Mouse (Mus musculus) kidney, postnatal 0 days (tissue): ENCODE measurements around the gene Gspt2. TPM values are rescaled to one million over a fixed set of nuclear protein-coding genes. Genes with fewer than 3 reads are reported as not detected.

Experiments
- ATAC-seq: fragments of 200-750 bp; cut with Nextera tagmentation; replicated peaks from 2 replicates; pipeline ENCODE4 v1.8.0; 2017; ENCODE audit warnings: low read depth, moderate number of reproducible peaks, moderate TSS enrichment, moderate library complexity; ENCODE audit not compliant: low FRiP score
- DNase-seq: peaks from one replicate; pipeline ENCODE4 v3.0.0-alpha.2; 2016; ENCODE audit warnings: low spot score
- H3K27ac ChIP-seq: fragments of 300-500 bp; sonication (generic); 2 replicates; pipeline ENCODE4 v1.5.1; 2014; ENCODE audit warnings: mild to moderate bottlenecking
- H3K27me3 ChIP-seq: fragments of 300-500 bp; sonication (generic); 2 replicates; pipeline ENCODE4 v1.6.1; 2014; ENCODE audit warnings: low read length, mixed read lengths; ENCODE audit not compliant: insufficient read depth
- H3K36me3 ChIP-seq: fragments of 300-500 bp; sonication (generic); 2 replicates; pipeline ENCODE4 v1.6.1; 2014; ENCODE audit warnings: low read length, mixed read lengths; ENCODE audit not compliant: insufficient read depth
- H3K4me1 ChIP-seq: fragments of 300-500 bp; sonication (generic); replicated peaks from 2 replicates; pipeline ENCODE4 v1.6.1; 2014; ENCODE audit warnings: antibody characterized with exemption, low read length, mixed read lengths; ENCODE audit not compliant: insufficient read depth
- H3K4me2 ChIP-seq: fragments of 300-500 bp; sonication (generic); 2 replicates; pipeline ENCODE4 v1.6.1; 2014; ENCODE audit warnings: mild to moderate bottlenecking, low read length, moderate library complexity, mixed read lengths
- H3K4me3 ChIP-seq: fragments of 300-500 bp; sonication (generic); replicated peaks from 2 replicates; pipeline ENCODE4 v1.5.1; 2014; ENCODE audit warnings: low read depth, low read length
- H3K9ac ChIP-seq: fragments of 300-500 bp; sonication (generic); 2 replicates; pipeline ENCODE4 v1.6.1; 2014; ENCODE audit warnings: low read depth, low read length
- H3K9me3 ChIP-seq: fragments of 300-500 bp; sonication (generic); replicated peaks from 2 replicates; pipeline ENCODE4 v1.6.1; 2016; ENCODE audit warnings: low read length, inconsistent platforms, mixed read lengths
- CTCF ChIP-seq: IDR thresholded peaks from 2 replicates; pipeline ENCODE4 v1.5.1; 2016; ENCODE audit warnings: antibody characterized with exemption, low read depth, mild to moderate bottlenecking, moderate library complexity
- WGBS: fragments of 180-500 bp; shearing (Covaris S2); extraction: QIAGEN DNeasy Blood & Tissue Kit; methylation state at CpG from one replicate; pipeline ENCODE4 v1.1.7; 2014; 5-methylcytosine and 5-hydroxymethylcytosine counted together
- polyA plus RNA-seq: library from polyadenylated mRNA; unstranded; fragments of >200 nt; fragmentation: Nextera tagmentation; extraction: Ambion mirVana; gene quantifications from 2 replicates; pipeline ENCODE4 v1.2.1, GENCODE M21; 2015

Gene Gspt2
- 3.8 and 4.8 TPM in 2 replicates for polyA plus RNA-seq

GRCm38 (mm10) chrX:94635961-94636563, at the start of gene Gspt2:
Gene Gspt2, plus strand, starts transcription at chrX:94636069.
- peak within 1 kb of the TSS; percentile 62 for H3K4me2 ChIP-seq
- 25% methylated on average over 53 of the region's 53 CpGs for whole genome bisulfite sequencing
- no peak for TF ChIP-seq CTCF
- no peak within 1 kb of the TSS for H3K27ac ChIP-seq
- H3K27me3 ChIP-seq, result 0 out of 2 replicates have a peak, but pooled peaks cover 4% of the 10 kb centered on the region
- peak; percentile 88 for ATAC-seq
- H3K4me1 ChIP-seq, result no peaks in the 10 kb centered on the region
- peak within 1 kb of the TSS; percentile 55 for H3K4me3 ChIP-seq
- peak within 1 kb of the TSS; percentile 61 for H3K9ac ChIP-seq
- no peaks in the 10 kb centered on the region for H3K9me3 ChIP-seq
- peak; percentile 50 for DNase-seq
- no peaks in the 10 kb centered on the region for H3K36me3 ChIP-seq

GRCm38 (mm10) chrX:94624835-94625803, 10.8 kb upstream of the Gspt2 start:
- 36% methylated on average over 13 of the region's 13 CpGs for WGBS
- peak overlapping the region; percentile 37; the same call in 1 of the 2 replicates for H3K4me2 ChIP-seq
- H3K9me3 ChIP-seq, result no peaks in the 10 kb centered on the region
- H3K27ac ChIP-seq, result no peak overlapping the region
- H3K9ac ChIP-seq, result no peak overlapping the region
- peak; percentile 81; the same call in 1 of the 2 replicates for ATAC-seq
- TF ChIP-seq CTCF, result peak; percentile 51; the same call in 1 of the 2 replicates
- no peak overlapping the region for H3K4me3 ChIP-seq
- DNase-seq, result peak; percentile 70
- H3K4me1 ChIP-seq, result no peaks in the 10 kb centered on the region
- no peaks in the 10 kb centered on the region for H3K36me3 ChIP-seq
- H3K27me3 ChIP-seq, result no peaks in the 10 kb centered on the region

GRCm38 (mm10) chrX:94636911-94637310, 1.0 kb downstream of the Gspt2 start:
- ATAC-seq, result no peak

GRCm38 (mm10) chrX:94648541-94648940, 12.7 kb downstream of the Gspt2 start:
- Histone ChIP-seq H3K36me3 (no peaks in the 10 kb centered on the region), H3K27ac (no peak overlapping the region), H3K4me2 (no peak overlapping the region), H3K4me3 (no peak overlapping the region), H3K27me3 (no peaks in the 10 kb centered on the region), H3K9me3 (no peaks in the 10 kb centered on the region), H3K9ac (no peak overlapping the region), H3K4me1 (no peaks in the 10 kb centered on the region)
- no peak for TF ChIP-seq CTCF
- DNase-seq (no peak), ATAC-seq (no peak)

More at GRCm38 (mm10) chrX:94636911-94637310, 1.0 kb downstream of the Gspt2 start:
- H3K27ac ChIP-seq, result no peak overlapping the region
- H3K9ac ChIP-seq, result no peak overlapping the region
- peak overlapping the region; percentile 55 for H3K4me3 ChIP-seq
- no peaks in the 10 kb centered on the region for H3K36me3 ChIP-seq
- 71% methylated on average over 8 of the region's 8 CpGs for WGBS
- 0 out of 2 replicates have a peak, but pooled peaks cover 4% of the 10 kb centered on the region for H3K27me3 ChIP-seq
- TF ChIP-seq CTCF, result no peak
- H3K4me1 ChIP-seq, result no peaks in the 10 kb centered on the region
- no peaks in the 10 kb centered on the region for H3K9me3 ChIP-seq
- peak overlapping the region; percentile 62 for H3K4me2 ChIP-seq
- DNase-seq, result no peak

GRCm38 (mm10) chrX:94657734-94658133, 21.9 kb downstream of the Gspt2 start:
- no peak for ATAC-seq

GRCm38 (mm10) chrX:94670814-94671213, 34.9 kb downstream of the Gspt2 start:
- no peak for TF ChIP-seq CTCF

More at GRCm38 (mm10) chrX:94657734-94658133, 21.9 kb downstream of the Gspt2 start:
- H3K27ac ChIP-seq, result no peak overlapping the region
- H3K4me3 ChIP-seq, result no peak overlapping the region
- DNase-seq, result no peak
- no peak for TF ChIP-seq CTCF
- H3K27me3 ChIP-seq, result no peaks in the 10 kb centered on the region
- no peak overlapping the region for H3K9ac ChIP-seq
- no peaks in the 10 kb centered on the region for H3K36me3 ChIP-seq
- WGBS, result 49% methylated on average over 2 of the region's 2 CpGs
- H3K4me2 ChIP-seq, result no peak overlapping the region
- no peaks in the 10 kb centered on the region for H3K9me3 ChIP-seq
- H3K4me1 ChIP-seq, result no peaks in the 10 kb centered on the region

More at GRCm38 (mm10) chrX:94670814-94671213, 34.9 kb downstream of the Gspt2 start:
- ATAC-seq (no peak), DNase-seq (no peak)
- H3K4me3 ChIP-seq, result no peak overlapping the region
- no peaks in the 10 kb centered on the region for H3K9me3 ChIP-seq
- H3K4me2 ChIP-seq, result no peak overlapping the region
- H3K27me3 ChIP-seq, result no peaks in the 10 kb centered on the region
- H3K9ac ChIP-seq, result no peak overlapping the region
- H3K27ac ChIP-seq, result no peak overlapping the region
- no peaks in the 10 kb centered on the region for H3K36me3 ChIP-seq
- H3K4me1 ChIP-seq, result no peaks in the 10 kb centered on the region
- 63% methylated on average over 4 of the region's 4 CpGs for WGBS
